Mouse (Mus musculus) liver, adult 2 months (tissue): ENCODE data around the gene Aifm3. TPM values are rescaled to one million over a fixed set of nuclear protein-coding genes. Genes with fewer than 3 reads are reported as not detected.

Experiments
- DNase-seq: peaks from one replicate; pipeline ENCODE4 v3.0.0-alpha.2; 2011; ENCODE audit warnings: low read depth, low spot score; ENCODE audit errors: extremely low read depth
- H3K27ac ChIP-seq: fragments of 200-500 bp; replicated peaks from 2 replicates; pipeline ENCODE4 v1.5.1; 2012; ENCODE audit warnings: low read depth, mild to moderate bottlenecking, control low read depth, inconsistent platforms, low read length; ENCODE audit not compliant: insufficient read depth
- H3K27me3 ChIP-seq: fragments of 200-500 bp; 2 replicates; pipeline ENCODE4 v1.6.1; 2012; ENCODE audit warnings: mild to moderate bottlenecking, moderate library complexity, low read length, inconsistent platforms; ENCODE audit not compliant: control insufficient read depth, insufficient read depth
- H3K36me3 ChIP-seq: fragments of 200-500 bp; 2 replicates; pipeline ENCODE4 v1.6.1; 2012; ENCODE audit warnings: low read length, inconsistent platforms; ENCODE audit not compliant: control insufficient read depth, insufficient read depth
- H3K4me1 ChIP-seq: fragments of 200-500 bp; 2 replicates; pipeline ENCODE4 v1.6.1; 2011; ENCODE audit warnings: low read length; ENCODE audit not compliant: control insufficient read depth, insufficient read depth
- H3K4me3 ChIP-seq: fragments of 200-500 bp; 2 replicates; pipeline ENCODE4 v1.5.1; 2011; ENCODE audit warnings: low read depth, mild to moderate bottlenecking, control low read depth, low read length, moderate library complexity; ENCODE audit not compliant: insufficient read depth
- H3K79me2 ChIP-seq: fragments of 200-500 bp; 2 replicates; pipeline ENCODE4 v1.6.1; 2012; ENCODE audit warnings: inconsistent platforms, mild to moderate bottlenecking, low read length, moderate library complexity; ENCODE audit not compliant: control insufficient read depth, insufficient read depth
- H3K9ac ChIP-seq: fragments of 200-500 bp; 2 replicates; pipeline ENCODE4 v1.6.1; 2012; ENCODE audit warnings: low read depth, mild to moderate bottlenecking, control low read depth, inconsistent platforms, low read length
- CTCF ChIP-seq: fragments of 200-500 bp; IDR thresholded peaks from 2 replicates; pipeline ENCODE4 v1.5.1; 2011; ENCODE audit warnings: low read depth, low read length, control low read depth
- POLR2A ChIP-seq: fragments of 200-500 bp; IDR thresholded peaks from 2 replicates; pipeline ENCODE4 v1.6.1; 2011; ENCODE audit warnings: low read length, control low read depth; ENCODE audit not compliant: insufficient read depth; ENCODE audit errors: extremely low read depth
- WGBS: fragments of 180-500 bp; shearing (Covaris S2); methylation state at CpG from one replicate; pipeline ENCODE4 v1.1.7; 2018; 5-methylcytosine and 5-hydroxymethylcytosine counted together
- polyA plus RNA-seq: library from polyadenylated mRNA; depleted of rRNA; stranded (reverse); fragments of >200 nt; gene quantifications from 2 replicates; pipeline ENCODE4 v1.2.3, GENCODE M21; 2012
- total RNA-seq: library from RNA; depleted of rRNA; stranded (reverse); fragments of >200 nt; gene quantifications from 2 replicates; pipeline ENCODE4 v1.2.3, GENCODE M21; 2014

Gene Aifm3
- total and polyA plus RNA-seq, 2 experiments = 1.4 to 3.5 TPM

- peak; percentile 83 for DNase-seq
- Histone ChIP-seq H3K9ac (peak within 1 kb of the TSS; percentile 83), H3K27me3 (no peaks in the 10 kb centered on the region), H3K36me3 (peaks cover 5% of the 10 kb centered on the region; the same call in 1 of the 2 replicates), H3K4me1 (peaks cover 12% of the 10 kb centered on the region), H3K27ac (peak within 1 kb of the TSS; percentile 87), H3K4me3 (peak within 1 kb of the TSS; percentile 73), H3K79me2 (peaks cover 3% of the 10 kb centered on the region; the same call in 1 of the 2 replicates)
- under 1% methylated on average over 67 of the region's 67 CpGs for WGBS
- TF ChIP-seq CTCF (no peak), POLR2A (peak; percentile 74)
These were observed 41.4 kb downstream of the Aifm3 start, which contains the start of gene Thap7 for GRCm38 (mm10) chr16:17530640-17531288. Thap7 (minus strand) TSS chr16:17531136.

DNA sequence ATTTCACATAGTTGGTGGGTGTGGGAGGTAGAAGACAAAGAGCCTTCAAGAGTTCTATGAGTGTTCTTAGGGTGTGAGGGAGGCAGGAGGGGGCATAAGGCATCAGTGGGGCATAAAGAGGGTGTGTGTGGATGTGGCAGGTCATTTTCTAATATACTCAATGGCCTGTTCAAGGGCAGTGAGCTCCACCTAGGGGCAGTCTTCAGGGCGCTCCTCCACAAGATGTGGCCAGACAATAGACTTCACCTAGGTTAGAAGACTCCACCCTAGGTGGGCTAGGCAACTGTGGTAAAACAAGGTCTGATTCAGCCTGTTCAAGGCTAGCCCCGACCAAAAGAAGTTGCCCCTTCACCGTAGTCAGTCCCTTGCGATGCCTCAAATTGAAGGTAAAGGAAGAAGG is 42.9 kb downstream of the Aifm3 start:
- TF ChIP-seq CTCF (peak; percentile 69), POLR2A (no peak)
- peak overlapping the region; percentile 54 for H3K9ac ChIP-seq
- H3K27ac ChIP-seq = peak overlapping the region; percentile 98
- no peak overlapping the region for H3K4me3 ChIP-seq
- H3K27me3 ChIP-seq = no peaks in the 10 kb centered on the region
- peak; percentile 51 for DNase-seq
- WGBS = 68% methylated on average over 4 of the region's 4 CpGs
- H3K4me1 ChIP-seq = peaks cover 12% of the 10 kb centered on the region
- peaks cover 3% of the 10 kb centered on the region; the same call in 1 of the 2 replicates for H3K36me3 ChIP-seq
- H3K79me2 ChIP-seq = peaks cover 3% of the 10 kb centered on the region; the same call in 1 of the 2 replicates

GRCm38 (mm10) chr16:17532676-17533329 is 43.4 kb downstream of the Aifm3 start:
- peak; percentile 96 for DNase-seq
- Histone ChIP-seq H3K4me1 (peaks cover 12% of the 10 kb centered on the region), H3K79me2 (peaks cover 3% of the 10 kb centered on the region; the same call in 1 of the 2 replicates), H3K27me3 (no peaks in the 10 kb centered on the region), H3K4me3 (no peak overlapping the region), H3K36me3 (peaks cover 1% of the 10 kb centered on the region; the same call in 1 of the 2 replicates), H3K9ac (peak overlapping the region; percentile 54), H3K27ac (peak overlapping the region; percentile 98)
- 33% methylated on average over 14 of the region's 14 CpGs for WGBS
- TF ChIP-seq POLR2A (no peak), CTCF (no peak)

DNA sequence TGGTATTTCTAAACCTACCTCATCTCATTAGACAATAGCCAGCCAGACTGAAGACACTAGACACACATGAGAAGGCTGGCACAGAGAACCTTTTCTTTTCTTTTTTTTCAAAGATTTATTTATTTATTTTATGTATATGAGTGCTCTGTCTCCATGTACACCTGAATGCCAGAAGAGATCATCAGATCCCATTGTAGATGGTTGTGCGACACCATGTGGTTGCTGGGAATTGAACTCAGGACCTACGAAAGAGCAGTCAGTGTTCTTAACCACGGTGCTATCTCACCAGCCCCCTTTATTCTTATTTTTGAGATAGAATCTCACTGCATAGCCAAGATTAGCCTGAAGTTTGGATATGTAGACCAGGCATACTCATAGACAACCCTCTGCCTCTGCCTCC is 47.2 kb downstream of the Aifm3 start:
- Histone ChIP-seq H3K79me2 (no peaks in the 10 kb centered on the region), H3K4me1 (peaks cover 6% of the 10 kb centered on the region; the same call in 1 of the 2 replicates), H3K9ac (no peak overlapping the region), H3K4me3 (no peak overlapping the region), H3K36me3 (no peaks in the 10 kb centered on the region), H3K27me3 (no peaks in the 10 kb centered on the region), H3K27ac (no peak overlapping the region)
- TF ChIP-seq CTCF (no peak), POLR2A (no peak)
- WGBS = 89% methylated on average over 3 of the region's 3 CpGs
- DNase-seq = no peak

- Histone ChIP-seq H3K4me3 (no peak overlapping the region), H3K27ac (no peak overlapping the region), H3K36me3 (no peaks in the 10 kb centered on the region), H3K79me2 (no peaks in the 10 kb centered on the region; the same call in 1 of the 2 replicates), H3K4me1 (no peaks in the 10 kb centered on the region), H3K9ac (no peak overlapping the region), H3K27me3 (no peaks in the 10 kb centered on the region)
- 59% methylated on average over 2 of the region's 2 CpGs for WGBS
- TF ChIP-seq POLR2A = no peak
- no peak for DNase-seq
These were observed 53.2 kb downstream of the Aifm3 start for GRCm38 (mm10) chr16:17542632-17543031.
